8 mouse cellular contexts compared by ENCODE assay signal in genomic region chr6:21950676-21951075, GRCm38 (mm10). TPM values are rescaled to one million over a fixed set of nuclear protein-coding genes. Genes with fewer than 3 reads are reported as not detected.
DNase-seq lines count a peak whose midpoint lies in the region; ATAC-seq and TF ChIP-seq lines count a peak whose summit lies in the region.

No protein-coding gene starts in this region.

- no peak for ATAC-seq in midbrain, embryonic 11.5 days (ENCODE audit: low FRiP score)

- no peaks in the 10 kb centered on the region for H3K27me3 ChIP-seq in heart, adult 2 months (ENCODE audit: control insufficient read depth, insufficient read depth, low read length)
- no peaks in the 10 kb centered on the region for H3K27me3 ChIP-seq in midbrain, embryonic 11.5 days (ENCODE audit: control insufficient read depth, insufficient read depth, low read length)

- peak overlapping the region; percentile 72 for H3K9ac ChIP-seq in heart, adult 2 months (ENCODE audit: low read depth, low read length)
- H3K9ac ChIP-seq in midbrain, embryonic 11.5 days (ENCODE audit: low read length), result peak overlapping the region; percentile 92

- no peaks in the 10 kb centered on the region for H3K9me3 ChIP-seq in midbrain, embryonic 11.5 days (ENCODE audit: control insufficient read depth, low read length)

- 81% methylated on average over 2 of the region's 2 CpGs for WGBS in heart, adult 2 months
- WGBS in midbrain, embryonic 11.5 days, result 90% methylated on average over 2 of the region's 2 CpGs

- peak overlapping the region; percentile 62 for H3K4me2 ChIP-seq in midbrain, embryonic 11.5 days

- TF ChIP-seq CTCF in heart, adult 2 months (IDR thresholded peaks at IDR 0.05), result no peak

- peaks cover 3% of the 10 kb centered on the region for H3K4me1 ChIP-seq in heart, adult 2 months (ENCODE audit: control insufficient read depth, insufficient read depth, low read length)
- H3K4me1 ChIP-seq in brown adipose tissue, adult 24 weeks (ENCODE audit: control insufficient read depth, insufficient read depth, insufficient read length, low read length), result no peaks in the 10 kb centered on the region
- peaks cover 7% of the 10 kb centered on the region for H3K4me1 ChIP-seq in midbrain, embryonic 11.5 days (ENCODE audit: control insufficient read depth, insufficient read depth, low read length)

- intact Hi-C loops in heart, adult 2 months (cut with DNase I), result no loop called here
- intact Hi-C loops in heart, postnatal 14 days (cut with DNase I), result loop anchor here (5.0 kb wide), 1 partner anchor 153 kb away; no protein-coding TSS in a partner anchor
- intact Hi-C loops in gastrocnemius, postnatal 14 days (cut with DNase I; ENCODE audit: low total_unique reads), result no loop called here

- H3K36me3 ChIP-seq in heart, adult 2 months (ENCODE audit: control insufficient read depth, insufficient read depth, low read length), result peaks cover 25% of the 10 kb centered on the region
- H3K36me3 ChIP-seq in midbrain, embryonic 11.5 days (ENCODE audit: control insufficient read depth, insufficient read depth, low read length), result no peaks in the 10 kb centered on the region

- no peak for TF ChIP-seq EP300 in heart, adult 2 months (IDR thresholded peaks at IDR 0.05; ENCODE audit: insufficient read depth, low read depth, low read length)

- no peak for TF ChIP-seq POLR2A in heart, adult 2 months (IDR thresholded peaks at IDR 0.05; ENCODE audit: insufficient read depth, low read depth, low read length)

- H3K27ac ChIP-seq in heart, adult 2 months, result peak overlapping the region; percentile 95
- peak overlapping the region; percentile 36; the same call in 1 of the 2 replicates for H3K27ac ChIP-seq in brown adipose tissue, adult 24 weeks (replicated peaks; ENCODE audit: low read depth, low read length)
- H3K27ac ChIP-seq in midbrain, embryonic 11.5 days (ENCODE audit: low read depth, low read length), result no peak overlapping the region

- no peak for DNase-seq in heart, adult 2 months
- no peak for DNase-seq in heart, postnatal 14 days
- DNase-seq in kidney, adult 11 months, result peak; percentile 45
- no peak for DNase-seq in midbrain, embryonic 11.5 days (ENCODE audit: low spot score, missing footprints)
- DNase-seq in thymus, postnatal 14 days, result no peak
- no peak for DNase-seq in gastrocnemius, postnatal 14 days
- DNase-seq in embryo, embryonic 9.5 days (ENCODE audit: extremely low spot score), result no peak

- peaks cover 4% of the 10 kb centered on the region for H3K79me2 ChIP-seq in heart, adult 2 months (replicated peaks; ENCODE audit: control insufficient read depth, insufficient read depth, low read length)

- peak overlapping the region; percentile 91 for H3K4me3 ChIP-seq in heart, adult 2 months
- H3K4me3 ChIP-seq in brown adipose tissue, adult 24 weeks (ENCODE audit: insufficient read depth, low read depth, low read length), result peak overlapping the region; percentile 82
- peak overlapping the region; percentile 75 for H3K4me3 ChIP-seq in midbrain, embryonic 11.5 days (ENCODE audit: low read depth, low read length)

RNA-seq across cellular contexts. Expression of gene Ing3, which starts 1.3 kb away (rescaled TPM):
- total RNA-seq in heart, adult 2 months (2021), result 10 to 100 TPM; 12.1 to 14.9 TPM
- 5.1 and 7.9 TPM in 2 replicates for polyA plus RNA-seq in heart, adult 2 months (2012; rRNA removed)
- total RNA-seq in heart, postnatal 14 days (2021), result 10 to 100 TPM; 15.5 to 17.4 TPM
- 13.6 and 15.1 TPM in 2 replicates for polyA plus RNA-seq in brown adipose tissue, adult 24 weeks (2012; ENCODE audit: insufficient read depth, insufficient read length, missing spikeins)
- 44.6 and 45.3 TPM in 2 replicates for polyA plus RNA-seq in midbrain, embryonic 11.5 days (2014; fragmentation: Nextera tagmentation; extraction: Ambion mirVana)
- 10 to 100 TPM; 10.6 to 12.0 TPM for total RNA-seq in gastrocnemius, postnatal 14 days (2021)

RNA-seq across cellular contexts. Expression of gene Cped1, which starts 35.0 kb away (rescaled TPM):
- 10 to 100 TPM; 23.0 to 23.3 TPM for total RNA-seq in heart, adult 2 months (2021)
- 6.9 and 13.5 TPM in 2 replicates for polyA plus RNA-seq in heart, adult 2 months (2012; rRNA removed)
- total RNA-seq in heart, postnatal 14 days (2021), result 10 to 100 TPM; 15.9 to 20.2 TPM
- 37.5 and 39.6 TPM in 2 replicates for polyA plus RNA-seq in brown adipose tissue, adult 24 weeks (2012; ENCODE audit: insufficient read depth, insufficient read length, missing spikeins)
- polyA plus RNA-seq in midbrain, embryonic 11.5 days (2014; fragmentation: Nextera tagmentation; extraction: Ambion mirVana), result 9.6 and 12.9 TPM in 2 replicates
- 10 to 100 TPM; 15.6 to 16.3 TPM for total RNA-seq in gastrocnemius, postnatal 14 days (2021)
